Mouse (Mus musculus): ENCODE measurements around the gene Furin. TPM values are rescaled to one million over a fixed set of nuclear protein-coding genes. Genes with fewer than 3 reads are reported as not detected.

Gene Furin
- total and polyA plus RNA-seq, 3 experiments: 13.7 to 32.3 TPM; not detected in 1

DNA sequence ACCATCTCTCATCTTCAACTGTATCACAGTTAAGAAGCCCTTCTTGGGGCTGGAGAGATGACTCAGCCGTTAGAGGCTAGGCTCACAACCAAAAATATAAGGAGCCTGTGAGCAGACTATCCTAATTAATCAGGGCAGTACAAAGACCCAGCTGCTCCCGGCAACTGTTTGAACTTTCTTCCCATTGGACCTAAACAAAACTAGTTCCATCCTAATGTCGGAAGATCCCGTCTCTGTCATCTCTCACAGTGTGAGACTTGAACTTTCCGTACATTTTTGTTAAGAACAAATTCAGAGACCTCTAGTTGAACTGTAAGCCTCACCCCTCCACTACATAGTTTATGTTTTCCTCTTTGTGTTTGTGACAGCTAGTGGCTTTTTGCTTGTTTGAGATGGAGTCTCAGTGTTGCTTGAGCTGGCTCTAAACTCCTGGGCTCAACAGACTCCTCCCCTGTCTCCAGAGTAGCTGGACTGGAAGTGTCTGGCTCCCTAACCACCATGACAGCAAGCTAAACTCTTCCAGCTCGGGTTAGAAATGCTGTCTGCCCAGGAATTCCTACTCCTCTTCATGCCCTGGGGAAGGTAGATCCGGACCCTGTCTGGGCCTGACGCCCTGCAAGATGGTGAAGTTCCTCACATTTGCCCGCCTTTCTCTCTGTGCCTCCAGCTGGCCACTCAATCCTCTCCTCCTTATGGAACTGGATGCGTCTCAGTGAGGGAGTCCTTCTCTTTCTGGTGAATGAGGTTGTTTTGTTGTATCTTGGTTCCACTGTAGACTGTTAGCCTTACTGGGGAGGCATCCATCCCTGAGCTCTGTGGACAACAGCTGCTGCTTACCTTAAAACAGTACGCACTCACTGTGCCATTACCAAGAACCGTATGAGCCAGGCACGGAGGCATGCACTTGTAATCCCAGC, 57.3 kb downstream of the Furin start:
- DNase-seq (ENCODE audit: low read depth, low spot score): no peak
- H3K9ac ChIP-seq (ENCODE audit: control insufficient read depth, low read depth, low read length, poor library complexity, severe bottlenecking): no peak overlapping the region
- peaks cover 0 to 4% of the 10 kb centered on the region in 2 experiments; a peak in 2 of 4 replicates for H3K36me3 ChIP-seq (ENCODE audit: control insufficient read depth in 1 of 2, insufficient read depth in 2 of 2, low read length in 2 of 2)

DNA sequence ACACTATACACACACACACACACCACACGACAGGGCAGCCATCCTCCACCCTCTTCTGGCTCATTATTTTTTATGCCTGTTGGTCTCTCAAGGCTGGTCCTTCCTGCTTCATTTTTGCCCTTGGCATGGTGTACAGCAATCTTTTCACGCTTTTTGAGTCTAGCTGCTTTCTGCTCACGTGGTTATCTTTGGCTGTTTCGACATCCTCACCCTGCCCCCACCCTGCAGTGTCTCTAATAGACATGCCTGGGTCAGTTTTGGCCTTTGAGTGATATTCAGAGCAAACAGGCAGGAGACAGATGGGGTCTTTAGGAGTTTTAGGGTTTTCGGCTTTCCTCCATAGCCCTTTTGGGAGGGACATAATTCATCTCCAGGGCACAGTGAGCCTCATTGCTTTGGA, 58.4 kb downstream of the Furin start:
- Histone ChIP-seq H3K27ac (ENCODE audit: control insufficient read depth, low read depth, low read length) (no peak overlapping the region), H3K9ac (ENCODE audit: control insufficient read depth, low read depth, low read length, poor library complexity, severe bottlenecking) (no peak overlapping the region), H3K36me3 (ENCODE audit: control insufficient read depth in 1 of 2, insufficient read depth in 2 of 2, low read length in 2 of 2) (peaks cover 0 to 6% of the 10 kb centered on the region in 2 experiments; a peak in 1 of 4 replicates), H3K79me2 (ENCODE audit: control insufficient read depth, insufficient read depth, low read length, poor library complexity) (no peaks in the 10 kb centered on the region; the same call in 1 of the 2 replicates), H3K4me1 (ENCODE audit: control insufficient read depth in 1 of 2, insufficient read depth in 2 of 2, low read length in 2 of 2) (peaks cover 0 to 17% of the 10 kb centered on the region in 2 experiments; a peak in 3 of 4 replicates), H3K27me3 (ENCODE audit: control insufficient read depth in 1 of 2, insufficient read depth in 2 of 2, low read length in 2 of 2) (no peaks in the 10 kb centered on the region), H3K4me3 (ENCODE audit: control insufficient read depth in 1 of 2, insufficient read depth in 1 of 2, low read depth in 2 of 2, low read length in 2 of 2) (no peak overlapping the region), H3K9me3 (replicated peaks; ENCODE audit: insufficient read depth, low read length) (no peaks in the 10 kb centered on the region)
- no peak for DNase-seq (ENCODE audit: low read depth, low spot score)
- TF ChIP-seq SMC3 (IDR thresholded peaks at IDR 0.05; ENCODE audit: low read depth, low read length): no peak
- TF ChIP-seq CTCF (IDR thresholded peaks at IDR 0.05 in 2 of 3, conservative IDR thresholded peaks at IDR 0.05 in 1 of 3; ENCODE audit: control insufficient read depth in 1 of 3, insufficient read depth in 1 of 3, low read depth in 2 of 3, low read length in 3 of 3, poor library complexity in 1 of 3, severe bottlenecking in 1 of 3): no peak
- no peak for TF ChIP-seq MAZ (IDR thresholded peaks at IDR 0.05; ENCODE audit: low read depth, low read length)
- TF ChIP-seq ZKSCAN1 (IDR thresholded peaks at IDR 0.05; ENCODE audit: low read depth, low read length): no peak
- TF ChIP-seq GATA1 (IDR thresholded peaks at IDR 0.05; ENCODE audit: low read depth, low read length): no peak
- no peak for TF ChIP-seq KAT2A (conservative IDR thresholded peaks at IDR 0.05; ENCODE audit: low read depth, low read length)
- no peak for TF ChIP-seq RCOR1 (IDR thresholded peaks at IDR 0.05; ENCODE audit: low read depth, low read length)
- no peak for TF ChIP-seq CHD2 (IDR thresholded peaks at IDR 0.05; ENCODE audit: low read length)
- no peak for TF ChIP-seq USF2 (IDR thresholded peaks at IDR 0.05; ENCODE audit: borderline replicate concordance in 1 of 2, insufficient read depth in 1 of 2, low read depth in 1 of 2, low read length in 2 of 2)
- TF ChIP-seq E2F4 (IDR thresholded peaks at IDR 0.05; ENCODE audit: borderline replicate concordance, low read depth, low read length): no peak
- no peak for TF ChIP-seq EP300 (IDR thresholded peaks at IDR 0.05; ENCODE audit: low read depth in 1 of 2, low read length in 2 of 2)
- no peak for TF ChIP-seq ZMIZ1 (IDR thresholded peaks at IDR 0.05; ENCODE audit: low read depth, low read length)
- TF ChIP-seq BHLHE40 (IDR thresholded peaks at IDR 0.05; ENCODE audit: borderline replicate concordance, low read depth, low read length): no peak

More for the DNA sequence above, 57.3 kb downstream of the Furin start:
- H3K79me2 ChIP-seq (ENCODE audit: control insufficient read depth, insufficient read depth, low read length, poor library complexity): no peaks in the 10 kb centered on the region; the same call in 1 of the 2 replicates
- no peak for TF ChIP-seq E2F4 (IDR thresholded peaks at IDR 0.05; ENCODE audit: borderline replicate concordance, low read depth, low read length)
- H3K4me3 ChIP-seq (ENCODE audit: control insufficient read depth in 1 of 2, insufficient read depth in 1 of 2, low read depth in 2 of 2, low read length in 2 of 2): no peak overlapping the region
- H3K27ac ChIP-seq (ENCODE audit: control insufficient read depth, low read depth, low read length): no peak overlapping the region
- peaks cover 0 to 8% of the 10 kb centered on the region in 2 experiments; a peak in 3 of 4 replicates for H3K4me1 ChIP-seq (ENCODE audit: control insufficient read depth in 1 of 2, insufficient read depth in 2 of 2, low read length in 2 of 2)
- no peaks in the 10 kb centered on the region for H3K9me3 ChIP-seq (replicated peaks; ENCODE audit: insufficient read depth, low read length)
- no peaks in the 10 kb centered on the region for H3K27me3 ChIP-seq (ENCODE audit: control insufficient read depth in 1 of 2, insufficient read depth in 2 of 2, low read length in 2 of 2)

Measured in MEL (cell line).